Mouse (Mus musculus) cerebellum, adult 18-20 months (tissue): ENCODE measurements around the gene Stk38.
"Not testable (repeated sequence)": the region's sequence is repeated elsewhere in the genome, so short reads cannot be mapped to it uniquely, and the experiment has no call there.

Experiments
- DNase-seq, 2 experiments: peaks; one replicate each; pipeline ENCODE4 v3.0.0; 2021

Stk38 gene

DNA sequence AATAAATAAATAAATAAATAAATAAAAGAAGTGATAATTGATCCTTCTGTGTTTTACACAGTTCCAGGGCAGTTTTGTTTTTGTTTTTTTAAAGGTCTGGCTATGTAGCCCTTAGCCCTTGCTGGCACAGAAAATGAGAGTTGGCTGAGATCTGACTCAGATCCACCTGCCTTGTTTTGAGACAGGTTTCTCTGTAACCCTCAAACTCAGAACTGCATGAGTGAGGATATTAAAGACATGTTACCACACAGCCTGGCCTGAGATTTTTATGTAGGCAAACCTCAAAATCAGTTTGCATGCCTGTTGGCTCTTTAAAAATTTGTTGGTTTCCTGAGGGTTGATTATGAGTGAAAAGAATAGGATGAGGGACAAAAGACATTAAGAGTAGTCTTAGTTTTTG lies 27.7 kb upstream of the Stk38 start:
- DNase-seq: peak in 1 of 2 experiments; percentile 53

DNA sequence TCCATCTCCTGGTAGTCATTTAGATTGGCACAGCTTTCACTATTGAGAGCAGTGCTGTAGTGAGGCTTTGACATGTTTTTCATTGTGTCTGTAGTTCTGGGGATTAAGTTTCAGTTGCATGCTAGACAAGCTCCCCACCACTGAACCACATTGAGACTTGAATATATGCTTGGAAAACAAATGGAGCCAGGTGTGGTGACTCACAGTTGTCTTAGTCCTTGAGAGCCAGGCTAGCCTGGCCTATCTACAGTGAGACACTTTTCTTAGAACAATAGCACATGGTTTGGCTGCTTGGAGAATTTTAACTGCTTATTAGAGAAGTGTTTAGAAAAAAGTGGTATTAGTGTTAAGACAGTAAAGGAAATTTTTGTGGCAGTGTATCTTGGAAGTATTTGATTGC lies 26.5 kb upstream of the Stk38 start:
- peak in 1 of 2 experiments; percentile 11 for DNase-seq

DNA sequence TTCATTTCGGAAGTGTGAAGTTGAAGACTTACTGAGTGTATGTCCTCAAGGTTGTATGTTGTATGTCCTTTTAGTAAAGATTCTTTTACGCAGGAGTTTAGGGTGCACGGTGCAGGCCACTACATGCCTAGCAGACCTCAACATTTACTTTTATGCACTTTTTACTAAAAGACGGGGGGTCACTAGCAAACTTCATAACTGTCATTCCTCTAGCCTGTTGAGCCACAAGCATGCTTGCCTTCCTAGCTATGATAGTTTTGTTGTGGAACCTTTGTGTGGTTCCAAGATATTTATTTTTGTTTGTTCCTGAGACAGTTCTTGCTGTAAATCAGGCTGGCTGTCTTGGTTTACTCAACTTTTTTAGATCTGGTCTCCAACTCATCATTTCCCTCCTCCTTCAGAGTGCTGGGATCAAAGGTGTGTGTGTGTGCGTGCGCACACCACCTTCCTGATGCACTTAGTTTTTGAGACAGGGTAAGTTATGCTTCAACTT lies 25.8 kb upstream of the Stk38 start:
- DNase-seq: peak in 1 of 2 experiments; percentile 16

DNA sequence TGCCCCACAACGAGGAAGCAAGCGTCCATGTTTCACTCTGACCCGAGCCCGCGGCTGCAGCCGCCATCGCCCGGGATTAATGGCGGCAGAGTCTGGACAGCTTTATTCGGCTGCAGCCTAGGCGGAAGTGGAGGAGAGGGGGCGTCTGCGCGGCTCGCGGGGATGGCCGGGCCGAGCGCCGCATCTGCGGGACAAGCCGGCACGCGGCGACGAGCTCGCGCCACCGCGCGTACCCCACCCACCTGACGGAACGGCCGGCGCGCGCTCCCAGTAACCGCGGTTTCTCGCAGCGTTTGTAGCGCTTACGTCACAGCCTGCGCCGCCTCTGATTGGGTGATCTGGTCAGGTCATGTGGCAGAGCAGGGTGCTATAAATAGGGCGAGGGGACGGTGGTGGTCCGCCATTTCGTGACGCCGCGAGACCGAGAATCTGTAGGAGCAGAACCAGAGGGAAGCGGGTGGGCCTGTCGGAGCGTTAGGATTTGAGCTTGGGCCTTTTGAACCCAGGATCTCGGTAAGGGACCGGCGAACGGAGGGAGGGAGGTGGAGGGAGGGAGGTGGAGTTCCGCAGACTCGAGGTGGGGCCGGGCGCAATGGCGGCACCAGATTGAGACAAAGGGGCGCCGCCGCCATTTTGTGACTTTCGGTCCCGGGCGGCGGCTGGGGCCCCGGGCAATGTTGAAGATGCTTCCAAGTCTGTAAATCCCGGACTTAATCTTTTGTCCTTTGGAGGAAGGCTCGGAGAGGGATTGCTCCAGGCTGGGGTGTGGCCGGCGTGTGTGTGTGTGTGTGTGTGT lies 24.7 kb upstream of the Stk38 start, which contains the start of gene Srsf3:
TSS of gene Srsf3 (plus strand) at position 355 of the 796 bp plus-strand sequence.
- peak; percentile 99 for DNase-seq

DNA sequence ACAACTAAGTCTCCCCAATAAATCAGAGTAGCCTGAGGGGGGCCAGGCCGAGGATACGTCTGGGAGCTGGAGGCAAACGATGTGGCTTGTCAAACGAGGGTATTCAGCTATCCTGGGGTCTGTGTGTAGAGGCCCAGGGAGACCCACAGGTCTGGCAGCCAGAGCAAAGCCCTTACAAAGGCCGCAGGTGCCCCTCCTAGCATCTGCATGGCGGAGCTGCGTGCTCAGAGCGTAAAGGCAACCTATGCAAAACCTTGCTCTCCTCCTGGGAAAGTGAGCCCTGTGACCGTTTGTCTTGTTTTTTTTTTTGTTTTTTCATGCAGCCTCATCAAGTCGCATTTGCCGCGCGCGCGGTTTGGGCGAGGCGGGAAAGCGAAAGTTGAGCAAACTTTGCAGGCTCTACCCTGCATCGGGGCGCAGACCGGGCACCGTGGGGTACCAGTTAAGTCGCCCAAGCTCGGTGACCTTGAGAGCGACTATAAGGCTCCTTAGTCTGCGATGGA lies 24.0 kb upstream of the Stk38 start:
- DNase-seq: peak in 1 of 2 experiments; percentile 31

DNA sequence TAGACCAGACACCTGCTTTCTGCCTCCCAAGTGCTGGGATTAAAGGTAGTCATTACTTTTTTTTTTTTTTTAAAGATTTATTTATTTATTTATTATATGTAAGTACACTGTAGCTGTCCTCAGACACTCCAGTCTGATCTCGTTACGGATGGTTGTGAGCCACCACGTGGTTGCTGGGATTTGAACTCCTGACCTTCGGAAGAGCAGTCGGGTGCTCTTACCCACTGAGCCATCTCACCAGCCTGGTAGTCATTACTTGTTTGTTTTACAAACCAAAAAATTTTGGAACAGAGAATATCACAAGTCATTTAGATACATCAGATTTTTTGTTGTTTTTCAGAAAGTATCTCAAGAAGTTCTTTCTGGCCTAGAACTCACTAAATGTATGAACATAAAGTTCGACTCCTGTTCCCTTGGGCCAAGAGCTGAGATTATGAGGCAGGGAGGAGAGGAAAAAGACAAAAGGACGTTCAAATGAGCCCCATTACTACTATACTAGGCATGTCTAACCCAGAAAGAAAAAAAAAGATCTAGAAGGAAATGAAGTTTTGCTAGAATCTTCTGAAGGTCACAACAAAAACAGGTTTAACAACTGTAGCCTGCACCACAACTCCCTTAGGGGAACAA lies 23.4 kb upstream of the Stk38 start:
- not testable (repeated sequence) for DNase-seq

DNA sequence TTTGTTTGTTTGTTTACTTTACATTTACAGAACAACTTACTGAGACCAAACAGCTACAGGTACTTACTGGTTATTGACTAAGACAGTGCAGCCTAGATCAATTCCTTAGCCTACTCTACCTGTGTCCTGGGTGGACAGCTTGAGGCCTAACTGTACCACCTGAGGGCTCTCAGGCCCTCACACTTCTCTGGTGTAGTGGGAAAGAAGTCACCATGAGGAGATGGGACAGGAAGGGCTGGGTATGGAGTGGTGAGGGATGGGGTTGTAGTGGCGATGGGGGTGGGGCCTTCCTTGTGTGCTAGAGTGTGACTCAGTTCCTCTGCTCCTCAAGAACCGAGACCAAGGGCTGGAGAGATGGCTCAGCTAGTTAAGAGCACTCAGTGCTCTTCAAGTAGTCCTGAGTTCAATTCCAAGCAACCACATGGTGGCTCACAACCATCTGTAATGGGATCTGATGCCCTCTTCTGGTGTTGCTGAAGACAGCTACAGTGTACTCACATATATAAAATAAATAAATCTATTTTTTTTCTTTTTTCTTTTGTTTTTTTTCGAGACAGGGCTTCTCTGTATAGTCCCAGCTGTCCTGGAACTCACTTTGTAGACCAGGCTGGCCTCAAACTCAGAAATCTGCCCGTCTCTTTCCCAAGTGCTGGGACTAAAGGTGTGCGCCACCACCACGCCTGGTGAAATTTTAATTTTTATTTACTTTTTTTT lies 22.7 kb upstream of the Stk38 start:
- no peak for DNase-seq

DNA sequence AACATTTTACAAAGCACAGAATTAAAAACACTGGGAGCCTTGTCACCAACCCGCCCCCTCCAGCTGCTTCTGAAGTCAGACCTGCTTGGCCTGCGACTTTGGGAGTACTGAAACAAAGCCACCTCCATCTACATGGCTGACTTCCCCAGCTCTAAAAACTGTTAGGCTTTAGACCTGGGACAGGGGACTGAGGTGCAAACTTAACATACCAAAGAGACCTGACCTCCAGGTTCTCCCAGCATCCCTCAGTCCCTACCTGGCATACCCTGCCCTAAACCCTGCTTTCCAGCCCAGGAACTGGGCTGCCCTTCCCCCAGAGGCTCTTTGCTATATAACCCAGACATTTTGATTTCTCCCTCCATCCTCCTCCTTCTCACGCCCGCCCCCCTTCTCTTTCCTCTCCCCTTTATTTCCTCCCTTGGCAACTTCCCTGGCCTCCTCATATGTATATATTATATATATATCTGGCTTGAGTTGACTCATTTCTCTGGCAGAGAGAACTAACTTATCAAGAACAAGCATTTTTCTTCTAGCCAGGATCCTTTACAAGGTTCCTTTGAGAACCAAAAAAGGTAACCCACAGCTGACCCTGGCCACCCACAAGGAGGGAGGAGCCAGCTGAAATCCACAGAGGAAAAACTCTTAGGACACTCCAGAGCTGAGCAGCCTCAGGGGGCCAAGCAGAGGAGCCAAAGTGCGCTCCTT lies 19.0 kb upstream of the Stk38 start:
- no peak for DNase-seq

DNA sequence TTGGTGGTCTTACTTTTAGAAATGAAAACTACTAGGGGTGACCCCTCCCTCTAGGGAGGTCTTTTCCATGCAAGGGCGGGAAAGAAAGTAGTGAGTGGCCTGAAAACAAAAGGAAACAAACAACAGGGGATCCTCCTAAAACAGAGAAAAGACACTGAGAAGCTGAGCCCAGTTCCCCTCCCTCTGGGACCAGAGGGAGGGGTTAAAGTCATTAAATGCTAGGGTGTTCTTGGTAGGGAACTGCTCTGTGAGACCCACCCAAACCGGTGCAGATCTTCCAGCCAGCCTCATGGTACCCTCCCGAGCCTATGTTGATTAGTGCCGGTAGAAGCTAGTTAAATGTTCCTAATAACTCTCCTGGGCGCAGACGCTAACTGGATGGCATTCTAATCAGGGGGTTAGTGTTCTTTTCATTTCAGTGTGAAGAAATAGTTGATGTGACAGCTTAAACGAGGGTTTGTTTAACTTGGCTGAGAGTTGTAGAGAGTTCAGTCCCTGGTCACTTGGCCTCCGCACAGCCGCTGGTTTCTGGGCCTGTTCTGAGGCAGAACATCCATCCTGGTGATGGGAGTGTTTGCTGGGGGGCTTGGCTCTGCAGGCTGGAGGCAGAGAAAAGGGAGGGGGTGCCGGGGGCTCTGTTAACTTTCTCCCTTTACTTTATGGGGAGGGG lies 17.2 kb upstream of the Stk38 start:
- no peak for DNase-seq

DNA sequence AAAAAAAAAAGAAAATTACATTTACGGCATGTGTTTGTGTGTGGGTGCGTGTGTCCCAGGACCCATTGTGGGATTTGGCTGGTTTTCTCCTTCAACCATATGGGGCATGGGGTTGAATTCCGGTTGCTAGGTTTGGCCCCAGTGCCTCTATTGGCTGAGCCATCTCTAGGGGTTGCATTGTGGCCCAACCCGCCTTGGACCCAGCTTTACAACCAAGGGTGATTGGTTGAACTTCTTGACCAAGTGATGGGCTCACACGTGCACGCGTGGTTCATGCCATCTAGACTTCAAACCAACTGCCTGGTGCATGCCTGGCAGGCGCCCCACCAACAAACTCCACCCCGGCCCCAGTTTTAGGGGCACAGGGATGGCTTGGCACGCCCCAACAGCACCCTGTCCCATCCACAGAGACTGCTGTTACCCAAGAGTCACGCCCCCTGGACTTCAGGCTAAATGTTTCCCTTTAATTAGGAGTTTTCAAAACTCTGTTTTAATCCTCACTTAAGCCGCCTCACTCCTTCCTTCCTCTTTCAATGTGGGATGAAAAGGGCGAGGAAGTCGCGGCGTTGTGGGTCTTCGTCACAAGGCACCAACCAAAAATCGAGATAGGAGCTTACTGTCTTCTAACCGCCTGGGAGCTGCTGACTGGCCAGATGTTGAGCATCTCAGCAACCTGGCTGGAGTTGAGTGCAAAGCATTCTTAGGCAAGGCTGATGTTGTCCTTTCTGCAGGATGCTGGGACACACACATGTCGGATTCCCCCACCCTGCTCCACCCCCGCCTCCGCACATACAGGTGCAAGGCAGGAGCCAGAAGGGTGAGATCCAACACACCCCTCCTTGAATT lies 16.5 kb upstream of the Stk38 start:
- no peak for DNase-seq

DNA sequence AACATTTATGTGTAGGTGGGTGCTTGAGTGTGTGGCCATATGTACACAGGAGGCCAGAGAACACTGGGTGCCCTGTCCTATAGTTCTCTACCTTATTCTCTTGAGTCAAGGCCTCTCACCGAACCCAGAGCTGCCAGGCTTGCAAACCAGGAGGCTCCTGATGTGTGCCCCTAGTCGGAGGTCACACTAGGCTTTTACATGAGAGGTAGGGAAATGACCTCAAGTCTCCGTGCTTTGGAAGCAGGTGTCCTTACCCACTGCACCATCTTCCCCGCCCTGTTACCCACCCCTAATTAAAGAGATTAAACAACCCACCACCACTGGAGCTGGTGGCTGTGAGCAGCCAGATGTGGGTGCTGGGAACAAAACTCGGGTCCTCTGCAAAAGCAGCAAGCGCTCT lies 15.6 kb upstream of the Stk38 start:
- no peak for DNase-seq

DNA sequence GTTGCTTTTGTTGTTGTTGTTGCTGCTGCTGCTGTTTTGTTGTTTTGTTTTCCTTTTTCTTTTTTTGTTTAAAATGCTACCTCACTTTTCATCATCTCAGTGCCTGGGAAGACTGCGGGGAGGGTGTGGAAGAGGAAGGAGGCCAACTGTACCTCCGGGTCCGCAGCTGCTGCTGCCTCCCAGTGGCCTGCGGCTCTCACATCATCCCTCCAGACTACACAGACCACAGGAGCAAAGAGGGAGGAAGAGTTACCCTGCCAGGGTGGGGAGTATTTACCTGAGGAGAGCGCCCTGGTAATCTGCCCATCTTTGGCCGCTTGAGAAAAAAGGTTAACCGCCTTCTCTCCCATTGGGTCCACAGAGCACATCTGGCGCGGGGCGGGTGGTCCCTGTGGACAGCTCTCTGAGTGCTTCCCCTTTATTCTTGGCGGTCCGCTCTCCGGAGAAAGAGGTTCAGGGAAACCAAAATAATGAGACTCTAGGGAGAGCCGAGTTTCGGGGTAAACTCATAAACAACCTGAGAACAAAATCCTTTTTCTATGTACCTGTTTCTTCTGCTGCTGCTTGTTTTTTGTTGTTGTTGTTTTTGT lies 14.5 kb upstream of the Stk38 start:
- DNase-seq: no peak

DNA sequence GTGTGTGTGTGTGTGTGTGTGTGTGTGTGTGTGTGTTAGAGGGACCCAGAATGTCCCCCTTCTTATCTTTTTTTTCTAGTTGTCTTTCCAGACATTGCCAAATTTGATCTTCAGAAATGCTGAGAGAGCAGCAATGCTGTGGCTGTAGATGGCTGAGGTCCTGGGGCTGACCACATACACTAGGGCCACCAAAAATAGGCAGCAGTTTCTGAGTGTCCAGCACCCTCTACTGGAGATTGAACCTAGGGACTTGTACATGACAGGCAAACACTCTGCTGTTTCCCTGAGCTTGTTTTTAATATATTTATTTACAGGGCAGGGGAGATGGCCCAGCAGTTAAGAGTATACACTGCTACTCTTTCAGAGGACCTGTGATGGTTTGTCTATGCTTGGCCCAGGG lies 12.6 kb upstream of the Stk38 start:
- no peak for DNase-seq

DNA sequence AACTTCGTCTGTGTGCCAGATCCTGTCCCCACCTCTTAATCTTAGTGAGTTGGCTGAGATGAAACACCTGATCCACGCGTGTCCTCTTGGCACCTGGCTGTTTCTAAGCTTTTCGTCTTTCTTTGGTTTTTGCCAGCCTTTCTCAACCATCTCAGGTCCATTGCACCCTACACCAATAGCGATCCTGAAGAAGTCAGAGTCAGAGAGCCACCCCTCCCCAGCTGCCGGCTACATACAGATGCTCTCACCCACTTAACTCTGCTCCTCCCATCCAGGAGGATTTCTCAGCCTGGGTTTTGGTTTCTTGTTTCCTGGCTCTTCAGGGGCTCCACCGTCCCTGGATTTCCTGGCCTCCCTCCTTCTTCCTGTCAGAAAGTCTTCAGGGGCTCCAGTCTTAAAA lies 11.6 kb upstream of the Stk38 start:
- DNase-seq: no peak

DNA sequence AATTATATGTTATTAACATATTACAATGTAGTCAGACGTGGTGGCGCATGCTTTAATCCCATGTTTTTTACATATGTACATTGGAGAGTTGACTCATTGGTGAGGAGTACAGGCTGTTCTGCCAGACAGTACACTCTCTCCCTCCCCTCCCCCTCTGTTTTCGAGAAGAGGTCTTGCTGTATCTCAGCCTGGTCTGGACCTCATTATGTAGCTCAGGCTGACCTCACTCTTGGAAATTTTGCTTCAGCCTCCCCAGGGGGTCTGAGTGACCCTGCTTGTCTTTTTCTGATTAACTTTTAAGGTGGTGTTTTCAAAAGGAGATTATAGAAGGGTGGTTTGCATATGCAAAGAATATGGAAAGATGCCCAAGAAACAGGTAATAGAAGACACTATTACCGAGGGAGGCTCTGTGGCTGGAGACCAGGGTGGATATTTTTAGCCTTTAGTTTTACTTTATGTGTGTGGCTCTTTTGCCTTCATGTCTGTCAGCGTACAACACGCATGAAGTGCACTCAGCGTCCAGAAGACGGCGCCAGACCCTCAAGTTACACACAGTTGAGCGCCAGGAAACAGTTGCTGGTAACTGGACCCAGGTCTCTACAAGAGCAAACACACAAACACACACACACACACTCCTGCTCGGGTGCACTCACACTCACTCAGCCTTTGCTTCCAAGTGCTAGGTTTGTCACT lies 10.6 kb upstream of the Stk38 start:
- no peak for DNase-seq

DNA sequence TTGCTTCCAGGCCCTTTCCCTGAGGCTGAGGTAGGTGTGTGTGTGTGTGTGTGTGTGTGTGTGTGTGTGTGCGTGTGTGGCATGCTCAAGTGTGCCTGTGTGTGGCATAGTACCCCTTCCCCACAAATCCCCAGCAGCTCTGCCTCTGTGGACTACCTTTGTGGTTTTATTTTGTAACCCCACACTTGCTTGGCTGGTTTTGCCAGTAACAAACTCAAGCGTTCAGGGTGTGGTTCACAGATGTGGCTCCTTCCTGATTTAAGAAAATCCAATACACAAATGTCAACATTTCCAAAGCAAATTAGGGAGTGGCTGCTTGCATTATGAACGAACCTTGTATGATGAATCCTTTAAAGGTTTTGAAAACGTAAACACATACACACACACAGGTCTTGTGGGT lies 8.9 kb upstream of the Stk38 start:
- no peak for DNase-seq

DNA sequence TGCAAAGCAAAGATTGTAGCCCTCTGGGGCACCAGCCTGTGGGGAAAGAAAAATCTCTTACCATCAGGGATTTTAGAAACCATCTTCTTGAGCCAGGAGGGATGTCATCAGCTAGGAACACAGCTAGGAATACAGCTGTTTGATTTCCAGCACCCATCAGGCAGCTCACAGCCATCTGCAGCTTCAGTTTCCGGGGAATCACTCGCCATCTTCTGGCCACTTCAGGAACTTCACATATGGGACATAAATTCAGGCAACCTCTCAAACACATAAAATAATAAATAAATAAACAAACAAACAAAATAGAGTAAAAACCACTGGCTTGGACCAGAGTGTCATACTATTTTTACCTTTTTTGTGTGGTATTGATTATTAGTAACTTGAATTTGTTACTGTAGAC lies 7.8 kb upstream of the Stk38 start:
- peak in 1 of 2 experiments; percentile 35 for DNase-seq

DNA sequence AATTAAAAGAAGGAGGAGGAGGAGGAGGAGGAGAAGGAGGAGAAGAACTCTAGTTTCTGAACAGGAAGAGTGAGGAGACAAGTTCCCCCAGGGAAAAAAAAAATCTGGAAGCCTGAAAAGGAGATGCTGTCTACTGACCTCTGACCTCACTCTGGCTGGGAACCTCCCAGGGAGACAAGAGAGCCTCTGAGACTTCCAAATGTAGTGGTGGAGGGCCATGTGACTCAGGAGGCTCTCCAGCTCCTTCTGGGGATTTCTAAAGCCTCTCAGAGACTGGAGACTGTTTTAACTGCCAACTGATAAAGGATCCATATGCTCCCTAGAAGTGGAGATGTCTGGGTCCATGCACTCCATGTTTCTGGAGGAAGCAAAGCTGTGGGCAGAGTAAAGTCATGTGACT lies 6.4 kb upstream of the Stk38 start:
- no peak for DNase-seq

DNA sequence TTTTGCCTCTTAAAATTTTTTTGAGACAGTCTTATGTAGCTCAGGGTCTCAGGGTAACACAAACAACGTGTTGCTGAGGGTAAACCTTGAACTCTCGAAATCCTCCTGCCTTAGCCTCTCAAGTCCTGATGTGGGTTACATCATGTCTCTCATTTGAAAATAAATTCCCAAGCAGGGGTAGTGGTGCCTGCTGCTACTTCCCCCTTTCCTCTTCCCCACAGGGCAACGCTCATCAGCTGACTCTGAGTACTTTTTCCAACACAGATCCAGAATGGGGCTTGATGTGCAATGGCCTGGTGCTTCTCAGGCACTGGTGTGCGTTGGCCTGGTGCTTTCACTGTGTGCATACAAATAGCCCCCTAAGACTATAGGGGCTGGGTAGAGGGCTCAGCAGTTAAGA lies 1.4 kb upstream of the Stk38 start:
- no peak for DNase-seq

DNA sequence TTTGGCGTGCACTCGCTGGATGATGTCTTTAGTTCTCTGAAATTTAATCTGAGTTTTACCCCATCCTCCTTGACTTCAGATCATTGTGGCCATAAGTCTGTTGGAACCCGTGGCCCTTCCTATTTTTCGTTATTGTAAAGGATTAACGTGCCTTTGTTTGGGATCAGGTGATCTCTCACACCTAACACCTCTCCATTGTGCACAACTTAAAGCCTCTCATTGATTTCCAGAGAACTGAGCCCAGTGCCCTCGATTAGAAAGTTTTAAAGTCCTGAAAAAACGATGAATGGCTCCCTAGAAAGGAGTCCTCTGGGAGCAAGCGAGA lies 493 bp upstream of the Stk38 start:
- no peak for DNase-seq
